Mouse (Mus musculus) small intestine, adult 2 months (tissue): Measurements from ENCODE around the gene Prl3d2.

Experiments used
- CTCF ChIP-seq: fragments of 200-500 bp; IDR thresholded peaks from 2 replicates; pipeline ENCODE4 v1.5.1; 2012; ENCODE audit warnings: low read depth, mild to moderate bottlenecking, control low read depth, inconsistent platforms, low read length, moderate library complexity, mixed read lengths; ENCODE audit not compliant: insufficient replicate concordance, insufficient read length; ENCODE audit errors: extremely low read depth
- POLR2A ChIP-seq: fragments of 200-500 bp; IDR thresholded peaks from 2 replicates; pipeline ENCODE4 v1.6.1; 2012; ENCODE audit warnings: low read depth, mild to moderate bottlenecking, control low read depth, inconsistent platforms, low read length, moderate library complexity

DNA sequence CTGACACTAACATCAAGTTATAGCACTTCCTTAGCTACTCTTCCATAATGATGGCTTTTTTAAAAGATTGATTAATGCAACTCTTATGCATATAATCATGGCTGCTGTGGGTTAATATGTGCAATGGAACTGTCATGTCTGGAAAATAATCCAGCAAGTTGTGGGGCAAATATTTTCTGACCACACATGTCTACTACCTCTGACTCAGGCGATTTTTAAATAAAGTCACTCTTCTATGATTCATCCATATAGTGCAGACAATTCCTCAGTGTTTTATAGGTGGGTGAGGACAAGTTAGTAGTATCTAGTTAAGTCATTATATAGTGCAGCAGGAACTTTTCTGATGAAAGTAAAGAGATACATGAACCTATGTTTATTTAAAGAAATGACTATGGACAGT is 26.8 kb downstream of the Prl3d2 start:
- no peak for TF ChIP-seq CTCF
- no peak for TF ChIP-seq POLR2A
